Mouse (Mus musculus): ENCODE measurements at regions not wholly inside any gene's neighbourhood (a gene's known extent, or its start where the extent isn't known, plus 50 kb on each side); places are given as distances from the start of the nearest gene placed in this dataset.

GRCm38 (mm10) chr10:96545761-96546388 is 70.9 kb upstream of the Btg1 start:
- no peak for TF ChIP-seq POLR2A (IDR thresholded peaks at IDR 0.05; ENCODE audit: borderline replicate concordance, extremely low read depth, insufficient read depth, insufficient read length, poor library complexity, severe bottlenecking)
- no peak for TF ChIP-seq CTCF (IDR thresholded peaks at IDR 0.05; ENCODE audit: borderline replicate concordance, extremely low read depth, insufficient read depth, insufficient read length)
